Mouse (Mus musculus) CH12.LX (cell line): Measurements from ENCODE around the gene Birc6. TPM values are rescaled to one million over a fixed set of nuclear protein-coding genes. Genes with fewer than 3 reads are reported as not detected.

Experiments
- DNase-seq: peaks from one replicate; pipeline ENCODE4 v3.0.0-alpha.2; 2013; ENCODE audit errors: extremely low read depth
- H3K27ac ChIP-seq: 2 replicates; pipeline ENCODE4 v1.5.1; 2012; ENCODE audit warnings: low read depth, mild to moderate bottlenecking, control low read depth, moderate library complexity; ENCODE audit not compliant: insufficient read depth
- H3K27me3 ChIP-seq: replicated peaks from 2 replicates; pipeline ENCODE3; 2012; ENCODE audit warnings: inconsistent platforms
- H3K36me3 ChIP-seq, 2 experiments: replicated peaks in 1 of 2; 2 replicates each; pipeline versions ENCODE3 to v1.6.1; 2012; ENCODE audit warnings: inconsistent platforms in 1 of 2, low read length in 1 of 2, mild to moderate bottlenecking in 1 of 2, mixed read lengths in 1 of 2, moderate library complexity in 1 of 2; ENCODE audit not compliant: control insufficient read depth in 1 of 2, insufficient read depth in 1 of 2
- H3K4me1 ChIP-seq, 2 experiments: 2 replicates each; pipeline ENCODE4 v1.6.1; 2012; ENCODE audit warnings: inconsistent platforms in 1 of 2, moderate library complexity in 1 of 2; ENCODE audit not compliant: insufficient read depth in 2 of 2, control insufficient read depth in 1 of 2
- H3K4me2 ChIP-seq: 2 replicates; pipeline ENCODE4 v1.6.1; 2012; ENCODE audit warnings: low read depth, mild to moderate bottlenecking, control low read depth; ENCODE audit not compliant: poor library complexity, insufficient read depth, severe bottlenecking
- H3K4me3 ChIP-seq, 3 experiments: fragments of 150-350 bp in 1 of 3; sonication (generic) in 1 of 3; replicated peaks in 1 of 3; 2 replicates each; pipeline versions ENCODE3 to v1.5.1; 2011 to 2012; ENCODE audit warnings: low read depth in 2 of 3, low read length in 2 of 3, mild to moderate bottlenecking in 2 of 3, moderate library complexity in 2 of 3, control low read depth in 1 of 3, improper control_type of control experiment in 1 of 3, inconsistent platforms in 1 of 3, mixed read lengths in 1 of 3; ENCODE audit not compliant: poor library complexity in 1 of 3
- H3K79me2 ChIP-seq: replicated peaks from 2 replicates; pipeline ENCODE4 v1.6.1; 2012; ENCODE audit warnings: mild to moderate bottlenecking, moderate library complexity; ENCODE audit not compliant: control insufficient read depth, poor library complexity, insufficient read depth, severe bottlenecking; ENCODE audit errors: extremely low read depth
- H3K9ac ChIP-seq: 2 replicates; pipeline ENCODE4 v1.6.1; 2012; ENCODE audit warnings: low read depth, mild to moderate bottlenecking, control low read depth, moderate library complexity; ENCODE audit not compliant: insufficient read depth
- H3K9me3 ChIP-seq: replicated peaks from 2 replicates; pipeline ENCODE3; 2012; ENCODE audit warnings: low read length, inconsistent platforms, mixed read lengths
- BHLHE40 ChIP-seq: IDR thresholded peaks from 2 replicates; pipeline ENCODE4 v1.6.1; 2011; ENCODE audit warnings: mild to moderate bottlenecking, low read depth, low read length, improper control_type of control experiment
- CHD1 ChIP-seq: IDR thresholded peaks from 2 replicates; pipeline ENCODE4 v1.6.1; 2012; ENCODE audit warnings: low read depth, low read length, improper control_type of control experiment, inconsistent platforms
- CHD2 ChIP-seq: IDR thresholded peaks from 2 replicates; pipeline ENCODE4 v1.6.1; 2011; ENCODE audit warnings: low read length, improper control_type of control experiment
- CTCF ChIP-seq, 2 experiments: IDR thresholded peaks in 1 of 2; conservative IDR thresholded peaks in 1 of 2; 2 replicates each; pipeline ENCODE4 v1.5.1; 2011 to 2012; ENCODE audit warnings: low read depth in 2 of 2, low read length in 2 of 2, improper control_type of control experiment in 1 of 2, inconsistent platforms in 1 of 2, mild to moderate bottlenecking in 1 of 2, moderate library complexity in 1 of 2
- E2F4 ChIP-seq: IDR thresholded peaks from 2 replicates; pipeline ENCODE4 v1.6.1; 2011; ENCODE audit warnings: low read depth, low read length, improper control_type of control experiment; ENCODE audit not compliant: insufficient replicate concordance
- ELF1 ChIP-seq: IDR thresholded peaks from 2 replicates; pipeline ENCODE4 v1.6.1; 2014; ENCODE audit warnings: low read depth, mild to moderate bottlenecking, inconsistent platforms, low read length, improper control_type of control experiment
- EP300 ChIP-seq: IDR thresholded peaks from 2 replicates; pipeline ENCODE4 v1.6.1; 2011; ENCODE audit warnings: low read length, improper control_type of control experiment
- ETS1 ChIP-seq: conservative IDR thresholded peaks from 2 replicates; pipeline ENCODE4 v1.6.1; 2012; ENCODE audit warnings: low read depth, mild to moderate bottlenecking, inconsistent platforms, low read length, improper control_type of control experiment, moderate library complexity
- GABPA ChIP-seq: IDR thresholded peaks from 2 replicates; pipeline ENCODE4 v1.6.1; 2012; ENCODE audit warnings: low read depth, low read length, improper control_type of control experiment, inconsistent platforms; ENCODE audit not compliant: insufficient replicate concordance
- JUND ChIP-seq: conservative IDR thresholded peaks from 2 replicates; pipeline ENCODE4 v1.6.1; 2011; ENCODE audit warnings: low read depth, low read length, improper control_type of control experiment
- KAT2A ChIP-seq: IDR thresholded peaks from 2 replicates; pipeline ENCODE4 v1.6.1; 2012; ENCODE audit warnings: low read length, improper control_type of control experiment, inconsistent platforms; ENCODE audit not compliant: insufficient replicate concordance
- MAX ChIP-seq: IDR thresholded peaks from 2 replicates; pipeline ENCODE4 v1.6.1; 2011; ENCODE audit warnings: low read length, improper control_type of control experiment
- MXI1 ChIP-seq: IDR thresholded peaks from 2 replicates; pipeline ENCODE4 v1.6.1; 2011; ENCODE audit warnings: mild to moderate bottlenecking, low read depth, low read length, improper control_type of control experiment
- NELFE ChIP-seq: IDR thresholded peaks from 2 replicates; pipeline ENCODE4 v1.6.1; 2011; ENCODE audit warnings: low read depth, low read length, improper control_type of control experiment
- PAX5 ChIP-seq: IDR thresholded peaks from 2 replicates; pipeline ENCODE4 v1.6.1; 2012; ENCODE audit warnings: low read length, inconsistent platforms, mixed read lengths
- POLR2AphosphoS2 ChIP-seq: IDR thresholded peaks from 2 replicates; pipeline ENCODE4 v1.6.1; 2011; ENCODE audit warnings: low read depth, low read length, improper control_type of control experiment
- RAD21 ChIP-seq: IDR thresholded peaks from 2 replicates; pipeline ENCODE4 v1.6.1; 2011; ENCODE audit warnings: low read depth, mild to moderate bottlenecking, low read length, improper control_type of control experiment, moderate library complexity
- SIN3A ChIP-seq: IDR thresholded peaks from 2 replicates; pipeline ENCODE4 v1.6.1; 2012; ENCODE audit warnings: low read length, improper control_type of control experiment, inconsistent platforms
- SMC3 ChIP-seq: IDR thresholded peaks from 2 replicates; pipeline ENCODE4 v1.6.1; 2011; ENCODE audit warnings: low read depth, low read length, improper control_type of control experiment
- TBP ChIP-seq: conservative IDR thresholded peaks from 2 replicates; pipeline ENCODE4 v1.6.1; 2011; ENCODE audit warnings: low read depth, low read length, improper control_type of control experiment
- UBTF ChIP-seq: IDR thresholded peaks from 2 replicates; pipeline ENCODE4 v1.6.1; 2012; ENCODE audit warnings: low read depth, mild to moderate bottlenecking, inconsistent platforms, low read length, improper control_type of control experiment, moderate library complexity
- USF1 ChIP-seq: IDR thresholded peaks from 2 replicates; pipeline ENCODE4 v1.6.1; 2014; ENCODE audit warnings: low read depth, mild to moderate bottlenecking, inconsistent platforms, low read length, improper control_type of control experiment
- USF2 ChIP-seq: conservative IDR thresholded peaks from 2 replicates; pipeline ENCODE4 v1.6.1; 2011; ENCODE audit warnings: low read depth, low read length, improper control_type of control experiment
- ZC3H11A ChIP-seq: IDR thresholded peaks from 2 replicates; pipeline ENCODE4 v1.6.1; 2012; ENCODE audit warnings: low read depth, mild to moderate bottlenecking, inconsistent platforms, low read length, improper control_type of control experiment
- ZMIZ1 ChIP-seq: IDR thresholded peaks from 2 replicates; pipeline ENCODE4 v1.6.1; 2012; ENCODE audit warnings: low read depth, mild to moderate bottlenecking, inconsistent platforms, low read length, improper control_type of control experiment
- ZNF384 ChIP-seq: IDR thresholded peaks from 2 replicates; pipeline ENCODE4 v1.6.1; 2012; ENCODE audit warnings: low read depth, low read length, improper control_type of control experiment, inconsistent platforms
- dilution Hi-C: fragments of 300-500 bp; cut with MboI; formaldehyde crosslinking; loops from 2 replicates; pipeline ENCODE4 v1.14.3; 2020; ENCODE audit warnings: low sequenced_read_pairs; ENCODE audit not compliant: extremely low pct_unique_long_range_greater_than_20kb, extremely low pct_ligation_motif_present
- in situ Hi-C: fragments of 300-500 bp; cut with MboI; formaldehyde crosslinking; loops from 3 replicates; pipeline ENCODE4 v1.14.3; 2019; ENCODE audit warnings: low sequenced_read_pairs, low pct_ligation_motif_present, low pct_unique_long_range_greater_than_20kb, mixed read lengths
- polyA plus RNA-seq: library from polyadenylated mRNA; unstranded; fragments of >175 nt; gene quantifications from 2 replicates; pipeline ENCODE4 v1.2.1, GENCODE M21; 2012; ENCODE audit warnings: low read depth; ENCODE audit not compliant: insufficient read length
- total RNA-seq, 2 experiments: library from RNA; depleted of rRNA; stranded (reverse); fragments of 300-350 nt in 1 of 2; fragments of >200 nt in 1 of 2; gene quantifications; 2 replicates each; pipeline ENCODE4 v1.2.3; 2012 to 2014

Gene Birc6
- total and polyA plus RNA-seq, 3 experiments, result 55.5 to 78.7 (median 57.2) TPM

DNA sequence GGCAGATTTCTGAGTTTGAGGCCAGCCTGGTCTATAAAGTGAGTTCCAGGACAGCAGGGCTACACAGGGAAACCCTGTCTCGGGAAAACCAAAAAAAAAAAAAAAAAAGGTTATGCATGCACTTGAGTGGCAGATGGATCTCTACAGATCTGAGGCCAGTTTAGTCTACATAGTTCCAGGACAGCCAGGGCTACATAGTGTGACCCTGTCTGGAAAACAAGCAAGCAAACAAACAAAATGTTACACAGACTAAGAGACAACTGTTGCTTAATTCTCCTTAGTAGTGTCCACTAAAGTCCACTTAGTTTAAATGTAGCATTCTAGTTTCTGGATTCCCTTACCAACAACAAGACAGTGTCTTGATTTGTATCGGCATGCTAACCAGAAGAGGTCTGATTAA, 2.0 kb upstream of the Birc6 start:
- no peak overlapping the region for H3K4me2 ChIP-seq
- H3K9me3 ChIP-seq, result no peaks in the 10 kb centered on the region
- dilution Hi-C loops, result no loop called here
- no peaks in the 10 kb centered on the region for H3K27me3 ChIP-seq
- H3K27ac ChIP-seq, result no peak overlapping the region
- no peak overlapping the region for H3K4me3 ChIP-seq
- H3K9ac ChIP-seq, result no peak overlapping the region
- H3K4me1 ChIP-seq, result peaks cover 0 to 18% of the 10 kb centered on the region in 2 experiments; a peak in 2 of 4 replicates
- TF ChIP-seq CTCF (conservative IDR thresholded peaks at IDR 0.05 in 1 of 2, IDR thresholded peaks at IDR 0.05 in 1 of 2; ENCODE audit: low read depth in 2 of 2, low read length in 2 of 2) (no peak), ZC3H11A (no peak), KAT2A (no peak), ETS1 (no peak), MXI1 (no peak), ZMIZ1 (no peak), SMC3 (no peak), MAX (no peak), UBTF (no peak), GABPA (no peak), NELFE (no peak), EP300 (no peak), PAX5 (no peak), JUND (no peak), CHD1 (no peak; the same call in 1 of the 2 replicates), USF1 (no peak), POLR2AphosphoS2 (no peak)
- no peaks in the 10 kb centered on the region for H3K36me3 ChIP-seq
- no peak for DNase-seq
- in situ Hi-C loops, result no loop called here
- H3K79me2 ChIP-seq, result peaks cover 25% of the 10 kb centered on the region

- peak; percentile 24 for DNase-seq
- Histone ChIP-seq H3K4me3 (peak overlapping the region; percentile 47 to 55 (median 51)), H3K79me2 (peaks cover 33% of the 10 kb centered on the region), H3K4me1 (peaks cover 0 to 26% of the 10 kb centered on the region in 2 experiments; a peak in 2 of 4 replicates), H3K4me2 (peak overlapping the region; percentile 93), H3K27ac (peak overlapping the region; percentile 88), H3K27me3 (no peaks in the 10 kb centered on the region), H3K9ac (peak overlapping the region; percentile 93), H3K9me3 (no peaks in the 10 kb centered on the region), H3K36me3 (no peaks in the 10 kb centered on the region)
- TF ChIP-seq ZC3H11A (no peak), TBP (no peak), SIN3A (no peak), E2F4 (no peak), BHLHE40 (no peak), CTCF (conservative IDR thresholded peaks at IDR 0.05 in 1 of 2, IDR thresholded peaks at IDR 0.05 in 1 of 2; ENCODE audit: low read depth in 2 of 2, low read length in 2 of 2) (no peak), NELFE (no peak), CHD1 (no peak), CHD2 (no peak), MAX (no peak), USF2 (no peak), POLR2AphosphoS2 (no peak), RAD21 (no peak), ELF1 (no peak), ZNF384 (no peak), PAX5 (no peak)
- dilution Hi-C loops, result no loop called here
- in situ Hi-C loops, result no loop called here
Measured at GRCm38 (mm10) chr17:74526806-74527653, 1.1 kb upstream of the Birc6 start.
